Mouse (Mus musculus): ENCODE measurements around the gene Auh.

- TF ChIP-seq CTCF (IDR thresholded peaks at IDR 0.05; ENCODE audit: low read depth, low read length) (no peak), POLR2A (IDR thresholded peaks at IDR 0.05; ENCODE audit: extremely low read depth, insufficient read depth, low read length) (no peak)
Observed at GRCm38 (mm10) chr13:52831037-52831757, 98.3 kb downstream of the Auh start.

Measured in liver, adult 2 months (tissue).